Mouse (Mus musculus): Measurements from ENCODE around the gene Asphd2. TPM values are rescaled to one million over a fixed set of nuclear protein-coding genes. Genes with fewer than 3 reads are reported as not detected.
"Not testable (repeated sequence)": the region's sequence is repeated elsewhere in the genome, so short reads cannot be mapped to it uniquely, and the experiment has no call there.

Asphd2 gene
- polyA plus RNA-seq, 1 experiment from 2014 or later = 5.6 TPM

GRCm38 (mm10) chr5:112426635-112427034 lies 32.0 kb upstream of the Asphd2 start:
- ATAC-seq (ENCODE audit: insufficient read depth) (no peak), DNase-seq (no peak)
- Histone ChIP-seq H3K4me2 (no peak overlapping the region), H3K27ac (ENCODE audit: low read depth) (no peak overlapping the region), H3K9me3 (ENCODE audit: low read depth, low read length) (no peaks in the 10 kb centered on the region), H3K4me1 (ENCODE audit: insufficient read depth) (no peaks in the 10 kb centered on the region), H3K4me3 (ENCODE audit: low read depth, low read length) (no peak overlapping the region), H3K9ac (no peak overlapping the region), H3K27me3 (ENCODE audit: insufficient read depth, low read length) (no peaks in the 10 kb centered on the region), H3K36me3 (ENCODE audit: insufficient read depth) (no peaks in the 10 kb centered on the region)
- TF ChIP-seq CTCF (IDR thresholded peaks at IDR 0.05; ENCODE audit: low read depth) = no peak
- WGBS = 81% methylated on average over 7 of the region's 7 CpGs

- Histone ChIP-seq H3K27me3 (ENCODE audit: insufficient read depth, low read length) (no peaks in the 10 kb centered on the region), H3K4me1 (ENCODE audit: insufficient read depth) (no peaks in the 10 kb centered on the region), H3K27ac (ENCODE audit: low read depth) (no peak overlapping the region), H3K9ac (no peak overlapping the region), H3K4me2 (peak overlapping the region; percentile 10; the same call in 1 of the 2 replicates), H3K36me3 (ENCODE audit: insufficient read depth) (no peaks in the 10 kb centered on the region), H3K4me3 (ENCODE audit: low read depth, low read length) (no peak overlapping the region), H3K9me3 (ENCODE audit: low read depth, low read length) (no peaks in the 10 kb centered on the region)
- 40% methylated on average over 12 of the region's 12 CpGs for WGBS
- DNase-seq = peak; percentile 52
- no peak for TF ChIP-seq CTCF (IDR thresholded peaks at IDR 0.05; ENCODE audit: low read depth)
- ATAC-seq (ENCODE audit: insufficient read depth) = peak; percentile 60; the same call in 1 of the 2 replicates
Measured at GRCm38 (mm10) chr5:112419535-112419934, 24.9 kb upstream of the Asphd2 start.

GRCm38 (mm10) chr5:112418023-112418422 lies 23.4 kb upstream of the Asphd2 start:
- Histone ChIP-seq H3K9me3 (ENCODE audit: low read depth, low read length) (no peaks in the 10 kb centered on the region), H3K27ac (ENCODE audit: low read depth) (no peak overlapping the region), H3K4me3 (ENCODE audit: low read depth, low read length) (no peak overlapping the region), H3K27me3 (ENCODE audit: insufficient read depth, low read length) (no peaks in the 10 kb centered on the region), H3K4me1 (ENCODE audit: insufficient read depth) (no peaks in the 10 kb centered on the region), H3K9ac (no peak overlapping the region), H3K4me2 (no peak overlapping the region), H3K36me3 (ENCODE audit: insufficient read depth) (no peaks in the 10 kb centered on the region)
- TF ChIP-seq CTCF (IDR thresholded peaks at IDR 0.05; ENCODE audit: low read depth) = no peak
- ATAC-seq (ENCODE audit: insufficient read depth) (no peak), DNase-seq (no peak)
- WGBS = 58% methylated on average over 4 of the region's 4 CpGs

GRCm38 (mm10) chr5:112416673-112417072 lies 22.0 kb upstream of the Asphd2 start:
- Histone ChIP-seq H3K4me3 (ENCODE audit: low read depth, low read length) (no peak overlapping the region), H3K9ac (no peak overlapping the region), H3K4me2 (no peak overlapping the region), H3K9me3 (ENCODE audit: low read depth, low read length) (no peaks in the 10 kb centered on the region), H3K4me1 (ENCODE audit: insufficient read depth) (peaks cover 1% of the 10 kb centered on the region; the same call in 1 of the 2 replicates), H3K27me3 (ENCODE audit: insufficient read depth, low read length) (no peaks in the 10 kb centered on the region), H3K27ac (ENCODE audit: low read depth) (no peak overlapping the region), H3K36me3 (ENCODE audit: insufficient read depth) (no peaks in the 10 kb centered on the region)
- WGBS = 67% methylated on average over 5 of the region's 5 CpGs
- no peak for DNase-seq
- ATAC-seq (ENCODE audit: insufficient read depth) = no peak
- no peak for TF ChIP-seq CTCF (IDR thresholded peaks at IDR 0.05; ENCODE audit: low read depth)

- DNase-seq; H3K27ac ChIP-seq (ENCODE audit: low read depth): not testable (repeated sequence)
- WGBS = 72% methylated on average over 4 of the region's 4 CpGs
Measured at GRCm38 (mm10) chr5:112412781-112413180, 18.1 kb upstream of the Asphd2 start.

GRCm38 (mm10) chr5:112411514-112412335 lies 17.1 kb upstream of the Asphd2 start:
- ATAC-seq (ENCODE audit: insufficient read depth) = no peak

More at GRCm38 (mm10) chr5:112412781-112413180, 18.1 kb upstream of the Asphd2 start:
- H3K9me3 ChIP-seq (ENCODE audit: low read depth, low read length); ATAC-seq (ENCODE audit: insufficient read depth); H3K36me3 ChIP-seq (ENCODE audit: insufficient read depth); H3K4me2 ChIP-seq; H3K9ac ChIP-seq; H3K4me1 ChIP-seq (ENCODE audit: insufficient read depth); H3K4me3 ChIP-seq (ENCODE audit: low read depth, low read length); H3K27me3 ChIP-seq (ENCODE audit: insufficient read depth, low read length): not testable (repeated sequence)

GRCm38 (mm10) chr5:112411072-112411471 lies 16.4 kb upstream of the Asphd2 start:
- Histone ChIP-seq H3K36me3 (ENCODE audit: insufficient read depth) (no peaks in the 10 kb centered on the region), H3K4me2 (no peak overlapping the region), H3K27ac (ENCODE audit: low read depth) (no peak overlapping the region), H3K4me1 (ENCODE audit: insufficient read depth) (peaks cover 6% of the 10 kb centered on the region; the same call in 1 of the 2 replicates), H3K4me3 (ENCODE audit: low read depth, low read length) (no peak overlapping the region), H3K9ac (no peak overlapping the region), H3K27me3 (ENCODE audit: insufficient read depth, low read length) (no peaks in the 10 kb centered on the region), H3K9me3 (ENCODE audit: low read depth, low read length) (no peaks in the 10 kb centered on the region)
- TF ChIP-seq CTCF (IDR thresholded peaks at IDR 0.05; ENCODE audit: low read depth) = no peak
- 25% methylated on average over 11 of the region's 11 CpGs for WGBS
- DNase-seq (no peak), ATAC-seq (ENCODE audit: insufficient read depth) (no peak)

More at GRCm38 (mm10) chr5:112411514-112412335, 17.1 kb upstream of the Asphd2 start:
- 8% methylated on average over 19 of the region's 19 CpGs for WGBS
- no peaks in the 10 kb centered on the region for H3K36me3 ChIP-seq (ENCODE audit: insufficient read depth)
- H3K27me3 ChIP-seq (ENCODE audit: insufficient read depth, low read length) = no peaks in the 10 kb centered on the region
- H3K9me3 ChIP-seq (ENCODE audit: low read depth, low read length) = no peaks in the 10 kb centered on the region
- H3K4me3 ChIP-seq (ENCODE audit: low read depth, low read length) = no peak overlapping the region
- H3K27ac ChIP-seq (ENCODE audit: low read depth) = no peak overlapping the region
- H3K9ac ChIP-seq = no peak overlapping the region
- TF ChIP-seq CTCF (IDR thresholded peaks at IDR 0.05; ENCODE audit: low read depth) = no peak
- 0 out of 2 replicates have a peak overlapping the region, but pooled peaks have one; percentile 15 for H3K4me2 ChIP-seq
- H3K4me1 ChIP-seq (ENCODE audit: insufficient read depth) = peaks cover 5% of the 10 kb centered on the region; the same call in 1 of the 2 replicates
- DNase-seq = peak; percentile 67
